Mouse (Mus musculus) brain, adult 2 months (tissue): ENCODE measurements at regions not wholly inside any gene's neighbourhood (a gene's known extent, or its start where the extent isn't known, plus 50 kb on each side); places are given as distances from the start of the nearest gene placed in this dataset.
A peak's percentile ranks its signal among the peaks of the same experiment; 100 is the strongest.
"Not testable (repeated sequence)": the region's sequence is repeated elsewhere in the genome, so short reads cannot be mapped to it uniquely, and the experiment has no call there.

ENCODE experiments used
- DNase-seq: peaks from one replicate; pipeline ENCODE4 v3.0.0; 2011; ENCODE audit warnings: low read depth, low spot score

DNA sequence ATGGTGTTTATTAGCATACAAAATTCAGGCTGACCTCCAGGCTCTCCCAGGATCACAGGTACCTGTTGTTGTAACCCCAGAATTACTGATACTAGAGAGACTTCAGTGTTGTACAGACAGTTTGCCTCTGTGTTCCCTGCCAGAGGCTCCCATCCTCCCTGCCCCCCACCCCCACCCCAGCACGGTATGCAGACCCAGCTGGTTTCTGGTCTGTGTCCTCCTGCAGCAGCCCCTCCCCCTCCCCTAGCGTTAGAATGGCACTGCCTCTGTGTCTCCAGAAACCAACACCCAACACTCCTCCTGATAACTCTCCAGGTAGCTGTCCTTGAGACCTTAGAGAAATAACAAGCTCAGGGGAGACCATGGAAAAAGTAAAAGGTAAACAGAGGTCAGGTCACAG lies 116.6 kb upstream of the Camk1g start:
- DNase-seq: not testable (repeated sequence)

DNA sequence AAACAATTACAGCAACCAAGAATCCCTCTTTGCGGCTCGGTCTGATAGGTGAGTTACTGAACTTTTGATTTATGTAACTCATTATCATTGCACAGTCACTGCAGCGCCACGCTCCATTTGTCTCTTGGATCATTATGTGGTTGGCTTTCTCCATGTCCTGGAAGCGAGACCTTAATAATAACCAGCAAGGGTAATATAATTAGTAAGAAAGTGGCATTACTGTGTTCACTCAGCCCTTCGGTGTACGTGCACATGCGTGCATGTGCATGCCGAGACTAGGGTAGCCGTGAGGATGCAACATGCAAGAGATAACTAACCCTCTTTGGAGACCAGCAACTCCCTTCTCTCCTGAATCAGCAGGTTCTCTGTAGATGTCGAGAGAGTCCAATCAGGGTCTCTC lies 114.9 kb upstream of the Camk1g start:
- DNase-seq: no peak

DNA sequence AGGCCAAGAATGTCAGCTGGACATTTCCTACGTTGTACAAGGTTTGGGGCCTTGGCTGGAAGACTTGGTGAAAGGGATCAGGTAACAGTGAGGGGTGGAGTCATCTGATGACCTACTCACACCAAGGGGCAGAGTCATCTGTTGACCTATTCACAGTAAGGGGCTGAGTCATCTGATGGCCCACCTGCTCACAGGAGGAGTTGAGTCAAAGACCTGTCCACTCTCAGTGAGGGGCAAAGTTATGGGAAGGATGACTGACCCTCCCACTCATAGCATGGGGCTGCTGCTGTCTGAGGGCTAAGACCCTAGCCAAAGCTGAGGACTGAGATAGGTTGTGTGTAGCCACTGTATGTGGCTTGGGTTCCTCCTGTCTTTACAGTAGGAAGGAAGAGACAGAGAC lies 107.2 kb upstream of the Camk1g start:
- no peak for DNase-seq

DNA sequence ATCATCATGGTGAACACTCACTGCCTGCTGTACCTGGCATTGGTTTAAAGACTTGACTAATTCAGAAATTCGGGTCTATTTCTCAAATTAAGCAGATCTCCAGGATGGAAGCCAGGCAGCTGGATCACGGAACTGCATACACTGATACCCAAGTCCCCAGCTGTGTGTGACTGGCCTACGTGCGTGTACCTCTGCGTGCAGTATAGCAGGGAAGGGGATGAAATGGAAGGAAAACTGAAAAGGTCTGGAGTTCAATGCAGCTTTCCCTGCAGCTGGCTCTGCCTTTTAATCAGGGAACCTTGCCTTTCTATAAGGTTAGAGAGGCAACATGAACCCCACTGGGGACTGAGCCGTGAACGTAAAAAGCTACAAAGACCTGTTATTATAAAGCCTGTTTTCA lies 106.7 kb upstream of the Camk1g start:
- no peak for DNase-seq

DNA sequence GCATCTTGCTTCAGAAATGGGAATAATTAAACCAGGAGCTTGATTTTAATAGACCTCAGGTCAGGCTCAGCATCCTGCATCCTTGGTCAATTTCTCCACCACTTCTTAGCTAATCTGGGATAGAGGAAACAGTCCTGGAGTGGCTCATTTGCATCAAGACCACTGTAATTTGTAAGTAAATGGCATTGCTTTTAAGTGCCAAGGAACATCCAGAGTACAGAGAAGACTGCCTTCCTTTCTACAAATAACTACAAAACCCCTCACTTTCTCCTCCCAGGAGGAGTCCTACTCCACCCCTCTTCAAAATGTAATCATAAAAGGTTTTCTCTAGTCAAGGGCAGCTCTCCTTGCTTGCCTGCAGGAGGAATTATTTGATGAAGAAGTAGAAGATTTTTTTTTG lies 96.2 kb upstream of the Camk1g start:
- no peak for DNase-seq

DNA sequence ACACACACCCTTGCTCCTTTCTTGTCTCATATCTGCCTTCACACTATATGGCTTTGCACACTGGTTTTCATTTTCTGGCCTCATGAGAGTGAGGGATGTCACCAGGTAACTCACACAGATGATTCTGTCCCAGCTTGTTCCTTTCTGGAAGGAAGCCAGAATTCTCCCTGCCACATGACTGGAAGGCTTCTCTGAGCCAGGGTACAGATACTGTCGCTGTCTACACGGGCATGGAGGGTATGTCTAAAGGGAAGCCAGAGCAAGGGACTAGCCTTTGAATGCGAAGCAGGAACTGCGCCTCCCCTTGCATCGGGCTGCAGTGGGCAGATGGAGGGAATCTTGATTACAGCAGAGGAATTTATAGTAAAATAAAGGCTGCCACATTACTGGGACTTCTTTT lies 89.6 kb upstream of the Camk1g start:
- DNase-seq: peak; percentile 37

DNA sequence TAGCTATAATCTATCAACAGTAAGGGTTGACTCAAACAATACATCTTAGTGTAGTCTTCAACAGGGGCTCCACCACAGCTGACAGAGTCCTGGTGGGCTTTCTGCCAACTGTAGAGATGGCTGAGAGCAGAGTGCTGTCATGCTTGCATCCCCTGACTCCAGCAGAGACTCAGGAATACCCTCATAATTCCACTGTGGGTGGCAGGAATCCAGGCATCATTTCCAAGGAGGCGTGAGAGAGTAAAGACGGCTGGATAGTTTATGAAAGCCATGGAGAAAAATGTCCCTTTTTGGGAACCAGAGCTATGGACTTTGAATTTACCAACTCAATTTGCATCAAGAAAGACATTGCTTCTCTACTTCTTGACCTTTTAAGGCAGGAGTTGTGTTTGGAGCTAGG lies 87.8 kb upstream of the Camk1g start:
- DNase-seq: no peak

DNA sequence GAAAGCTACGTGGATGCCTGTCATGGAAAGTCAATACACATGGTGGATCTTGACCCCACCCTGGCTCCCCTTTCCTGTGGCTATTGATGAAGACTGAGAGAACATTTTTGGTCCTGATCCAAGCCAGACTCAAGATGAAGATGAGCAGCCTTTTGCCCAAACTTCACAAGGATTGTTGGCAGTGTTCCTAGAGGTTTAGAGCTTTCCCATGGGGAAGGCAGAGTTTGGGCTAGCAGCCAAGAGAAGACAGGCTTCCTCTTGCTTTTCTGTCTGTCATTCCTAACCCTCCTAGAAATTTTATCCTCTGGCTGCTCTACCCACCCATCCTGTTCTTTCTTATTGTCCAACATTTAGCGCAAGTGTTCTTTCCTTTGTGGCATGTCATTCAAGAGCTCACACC lies 83.6 kb upstream of the Camk1g start:
- peak; percentile 67 for DNase-seq

DNA sequence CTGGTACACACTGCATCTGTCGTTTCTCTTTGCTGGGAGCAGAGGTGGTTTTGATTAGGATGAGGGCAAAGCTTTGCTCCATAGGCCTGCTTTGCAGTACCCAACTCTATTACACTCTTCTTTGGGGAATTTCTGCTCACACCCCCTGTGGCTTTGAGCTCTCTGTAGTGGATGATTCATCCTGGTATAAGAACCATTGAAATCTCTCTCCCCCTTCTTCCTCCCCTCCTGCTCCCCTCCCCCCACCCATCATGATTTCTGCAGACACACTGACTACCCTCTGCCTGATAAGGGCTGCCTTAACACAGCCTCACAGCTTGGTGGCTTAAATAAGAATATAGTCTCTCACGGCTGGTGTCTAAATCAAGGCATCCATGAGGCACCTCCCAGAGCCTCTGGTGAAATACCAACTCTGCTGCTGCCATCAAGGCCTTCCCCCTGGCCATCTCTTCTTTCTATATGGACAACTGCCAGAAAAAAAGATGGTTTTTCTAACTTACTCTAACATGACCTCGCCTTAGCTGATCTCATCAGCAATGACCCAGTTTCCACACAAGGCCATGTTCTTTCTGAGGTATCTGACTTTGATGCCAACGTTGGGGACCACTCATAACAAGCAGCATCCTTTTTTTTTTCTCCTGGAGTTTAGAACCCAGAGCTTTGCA lies 81.5 kb upstream of the Camk1g start:
- DNase-seq: peak; percentile 66

DNA sequence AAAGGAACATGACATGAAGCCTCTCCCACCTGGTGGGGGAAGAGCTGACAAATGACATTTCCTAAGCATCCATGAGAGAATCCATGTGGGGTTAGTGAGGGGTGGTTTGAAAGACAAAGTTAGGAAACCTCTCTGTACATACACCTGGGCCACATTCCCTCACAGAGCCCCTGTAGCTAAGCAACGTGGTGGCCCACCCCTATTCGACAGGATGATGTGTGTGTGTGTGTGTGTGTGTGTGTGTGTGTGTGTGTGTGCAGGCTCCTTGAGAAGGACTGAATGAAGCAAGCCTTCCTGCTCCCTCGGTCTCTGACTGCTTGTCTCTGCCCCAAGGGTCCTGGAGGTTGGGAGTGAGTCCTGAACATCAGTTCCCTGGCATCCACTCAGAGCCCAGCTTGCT lies 80.7 kb upstream of the Camk1g start:
- peak; percentile 31 for DNase-seq

DNA sequence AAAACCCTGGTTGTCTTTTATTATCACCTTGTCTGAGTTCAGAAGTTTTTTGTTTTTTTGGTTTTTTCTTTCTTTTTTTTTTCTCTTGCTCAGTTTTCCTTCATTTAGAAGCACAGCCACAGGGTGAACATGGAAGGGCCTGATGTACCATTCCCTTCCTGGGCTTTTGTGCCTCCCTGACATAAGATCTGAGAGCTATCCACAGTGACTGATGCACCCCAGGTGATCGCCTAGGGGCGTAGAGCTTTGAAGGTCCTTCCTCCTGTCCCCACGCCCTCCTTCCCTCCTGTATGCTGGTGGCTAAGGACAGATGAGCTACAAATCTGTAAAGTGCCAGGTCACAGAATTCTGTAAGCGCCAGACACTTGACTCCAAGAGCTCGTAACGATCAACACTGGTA lies 80.1 kb upstream of the Camk1g start:
- DNase-seq: no peak

DNA sequence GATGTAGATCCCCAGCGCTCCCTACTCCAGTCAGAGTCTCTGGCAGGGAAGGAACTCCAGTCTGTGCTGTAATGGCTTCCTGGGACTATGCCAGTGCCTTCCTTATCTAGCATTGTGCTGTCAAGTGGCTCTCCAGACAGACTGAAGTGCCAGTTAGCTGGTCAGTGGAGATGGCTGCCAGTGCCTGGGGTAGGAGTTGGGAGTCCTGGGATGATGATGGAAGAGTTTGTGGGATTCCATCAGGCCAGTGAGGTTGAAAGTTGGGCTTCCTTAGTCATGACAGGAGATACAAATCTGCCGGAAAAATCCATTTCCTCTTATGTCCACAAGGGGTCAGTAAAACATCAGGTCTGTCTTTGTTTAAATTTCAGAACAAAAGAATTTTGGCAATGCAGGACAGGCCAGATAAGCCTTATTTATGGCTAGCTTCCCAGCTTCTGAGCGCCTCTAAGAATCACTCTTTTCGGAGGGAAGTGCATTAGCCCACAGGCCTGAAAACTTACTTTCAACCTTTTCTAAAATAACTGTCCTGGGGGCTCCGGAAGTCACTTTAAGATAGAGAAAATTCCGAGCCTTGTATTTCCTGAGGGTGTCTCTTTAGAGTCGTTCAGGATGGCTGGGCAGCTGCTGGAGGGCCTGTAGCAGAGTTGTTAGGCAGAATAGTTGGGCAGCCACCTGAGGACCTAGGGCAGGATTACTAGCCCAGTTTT lies 79.5 kb upstream of the Camk1g start:
- peak; percentile 82 for DNase-seq

DNA sequence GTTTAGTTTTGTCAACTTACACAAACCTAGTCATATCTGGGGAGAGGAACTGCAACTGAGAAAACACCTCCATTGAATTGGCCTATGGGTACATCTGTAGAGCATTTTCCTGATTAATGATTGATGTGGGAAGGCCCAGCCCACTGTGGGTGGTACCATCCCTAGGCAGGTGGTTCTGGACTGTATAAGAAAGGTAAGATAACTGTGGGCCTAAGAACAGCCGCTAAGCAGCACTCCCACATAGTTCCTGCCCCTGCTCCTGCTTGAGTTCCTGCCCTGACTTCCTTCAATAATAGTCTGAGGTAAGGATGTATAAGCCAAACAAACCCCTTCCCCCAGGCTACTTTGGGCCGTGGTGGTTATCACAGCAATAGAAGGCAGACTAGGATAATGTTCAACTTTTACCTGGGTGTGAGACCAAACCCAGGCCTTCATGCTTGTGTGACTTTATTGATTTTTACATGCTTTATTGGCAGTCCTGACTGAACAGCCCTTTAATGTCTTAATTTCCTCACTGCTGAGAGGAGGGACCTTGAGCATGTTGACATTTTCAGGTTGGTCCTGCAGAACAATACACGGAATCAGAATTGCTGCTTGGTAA lies 78.8 kb upstream of the Camk1g start:
- DNase-seq: no peak

DNA sequence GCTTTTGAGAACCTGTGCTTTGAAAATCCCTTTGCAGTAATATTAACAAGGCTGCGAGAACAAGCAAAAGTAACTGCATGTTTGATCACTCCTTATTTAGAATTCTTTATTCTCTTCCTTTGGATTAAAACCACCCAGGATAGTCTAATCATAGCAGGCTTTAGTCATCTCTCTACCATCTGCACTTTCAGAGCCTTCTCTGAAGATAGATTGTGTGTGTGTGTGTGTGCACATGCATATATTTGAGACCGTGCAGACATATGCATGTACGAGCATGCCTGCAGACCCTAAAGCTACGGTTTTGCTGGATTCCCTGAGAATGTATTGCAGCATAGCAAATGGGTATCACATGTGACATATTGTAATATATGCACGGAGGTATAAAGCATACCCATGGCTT lies 77.5 kb upstream of the Camk1g start:
- peak; percentile 70 for DNase-seq

DNA sequence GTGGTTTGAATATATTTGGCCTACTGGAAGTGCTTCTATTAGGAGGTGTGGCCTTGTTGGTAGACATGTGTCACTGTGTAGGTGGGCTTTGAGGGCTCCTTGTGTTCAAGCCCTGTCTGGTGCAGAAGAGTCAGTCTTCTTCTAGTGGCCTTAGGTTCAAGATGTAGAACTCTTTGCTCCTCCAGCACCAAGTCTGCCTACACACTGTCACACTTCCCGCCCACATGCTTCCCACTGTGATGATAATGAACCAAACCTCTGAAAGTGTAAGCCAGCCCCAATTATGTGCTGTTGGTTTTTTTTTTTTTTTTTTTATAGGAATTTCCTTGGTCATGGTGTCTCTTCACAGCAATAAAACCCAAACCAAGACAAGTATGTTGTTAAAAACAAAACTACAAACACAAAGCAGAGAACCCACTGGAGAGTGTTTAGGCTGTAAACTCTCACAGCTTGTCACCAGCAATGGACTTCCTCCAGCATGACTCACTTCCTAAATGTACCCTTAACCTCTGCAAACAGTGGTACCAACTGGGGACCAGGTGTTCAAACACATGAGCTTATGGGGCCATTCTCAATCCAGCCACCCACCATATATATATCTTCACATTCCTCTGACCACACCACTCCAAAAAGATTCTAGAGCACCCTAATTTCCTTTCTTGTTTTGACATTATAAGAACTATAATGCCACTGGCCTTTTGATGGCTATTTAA lies 74.0 kb upstream of the Camk1g start:
- peak; percentile 61 for DNase-seq

DNA sequence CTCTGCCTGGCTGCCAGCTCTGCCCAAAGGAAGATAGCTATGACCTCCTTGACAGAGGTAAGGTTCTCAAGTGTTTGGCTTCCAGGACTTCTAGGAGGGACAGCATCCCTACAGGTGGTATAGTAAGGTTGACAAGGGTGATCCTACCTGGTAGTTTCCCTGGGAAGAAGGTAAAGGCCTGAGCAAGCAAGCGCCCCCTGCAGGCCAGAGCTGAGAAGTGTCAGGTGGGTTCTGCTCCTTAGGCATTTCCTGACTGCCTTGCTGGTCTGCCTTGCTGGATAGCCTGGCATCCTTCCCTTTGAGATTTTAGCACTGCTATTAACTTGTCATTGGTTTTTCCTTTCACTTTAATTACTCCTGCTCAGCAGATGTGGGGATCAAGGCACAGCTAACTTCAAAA lies 70.4 kb upstream of the Camk1g start:
- DNase-seq: peak; percentile 51

DNA sequence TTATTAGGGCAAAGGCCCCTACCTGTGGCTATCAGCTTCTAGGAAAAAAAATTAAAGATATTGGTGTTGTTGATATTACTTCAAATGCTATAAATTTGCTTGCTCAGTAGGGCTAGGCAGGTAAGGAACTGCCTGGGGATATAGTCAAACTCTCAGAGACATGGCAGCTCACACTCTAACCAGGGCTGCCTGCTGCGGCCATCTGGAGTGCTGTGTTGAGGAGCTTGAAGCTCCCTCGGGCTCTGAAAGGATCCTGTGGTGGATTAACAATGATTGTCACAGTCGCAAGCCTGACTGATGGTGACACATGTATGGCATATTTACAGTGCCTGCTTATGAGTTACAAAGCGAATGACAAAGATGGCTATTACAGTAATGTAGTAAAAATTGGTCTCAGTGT lies 64.2 kb upstream of the Camk1g start:
- no peak for DNase-seq

DNA sequence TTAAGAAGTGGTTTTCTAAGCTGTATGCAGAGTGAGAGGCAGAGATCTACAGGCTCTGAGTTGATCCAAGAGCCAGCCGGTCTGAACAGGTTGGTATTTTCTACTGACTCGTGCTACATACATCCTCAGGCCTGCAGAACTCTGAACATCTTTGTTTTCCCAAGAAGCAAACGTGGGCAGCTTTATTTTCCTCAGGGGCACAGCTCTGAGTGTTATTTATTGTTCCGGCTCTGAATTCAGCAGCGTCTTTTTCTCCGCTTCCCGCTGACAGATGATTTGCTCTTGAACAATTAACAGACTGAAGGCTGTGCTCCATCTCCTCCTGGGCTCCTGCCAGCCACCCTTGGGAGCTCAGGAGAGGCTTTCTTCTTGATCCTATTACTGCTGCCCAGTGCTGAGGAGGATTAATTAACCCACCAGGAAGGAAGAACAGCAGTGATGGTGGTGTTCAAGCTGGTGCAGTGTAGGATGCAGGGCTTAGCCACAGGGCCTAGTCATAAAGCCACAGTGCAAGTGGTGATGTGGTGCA lies 63.5 kb upstream of the Camk1g start:
- peak; percentile 65 for DNase-seq

DNA sequence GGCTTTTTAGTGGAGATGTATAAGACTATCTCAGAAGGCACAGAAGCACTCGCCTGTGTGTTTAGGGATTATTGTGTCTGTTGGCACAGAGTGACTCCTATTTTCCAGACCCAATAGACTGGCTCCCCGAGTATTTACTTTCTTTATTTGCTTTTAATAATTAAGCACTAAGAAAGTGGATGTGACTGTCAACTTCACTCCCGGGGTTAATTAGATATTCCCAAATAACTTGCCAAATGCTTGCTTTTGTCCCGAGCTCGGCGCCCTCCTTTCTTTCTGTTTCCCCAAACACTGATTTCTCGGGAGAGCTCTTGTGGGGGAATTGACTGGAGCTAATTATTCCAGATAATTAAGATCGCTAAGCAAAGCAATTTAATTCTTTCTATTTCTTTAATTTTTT lies 60.1 kb upstream of the Camk1g start:
- no peak for DNase-seq

DNA sequence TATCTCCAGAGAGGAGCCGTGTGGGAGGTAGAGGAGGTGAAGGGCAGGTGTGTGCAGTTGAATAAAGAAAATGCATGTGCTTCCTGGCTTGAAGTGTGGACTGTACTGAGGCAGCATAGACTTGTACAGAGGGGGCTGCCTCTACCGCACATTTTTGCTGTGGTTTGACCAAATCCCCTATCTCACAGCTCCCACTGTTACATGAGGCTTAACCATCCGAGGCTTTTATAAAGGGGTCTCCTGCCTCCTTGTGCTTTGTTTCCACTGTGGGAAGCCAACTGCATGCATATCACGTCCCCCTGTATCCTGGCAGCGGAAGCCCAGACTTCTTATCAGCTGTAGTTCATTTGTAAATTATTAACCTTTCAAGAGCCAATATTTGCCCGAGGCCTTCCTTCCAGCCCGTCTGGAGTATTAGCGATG lies 53.6 kb upstream of the Camk1g start:
- DNase-seq: no peak

DNA sequence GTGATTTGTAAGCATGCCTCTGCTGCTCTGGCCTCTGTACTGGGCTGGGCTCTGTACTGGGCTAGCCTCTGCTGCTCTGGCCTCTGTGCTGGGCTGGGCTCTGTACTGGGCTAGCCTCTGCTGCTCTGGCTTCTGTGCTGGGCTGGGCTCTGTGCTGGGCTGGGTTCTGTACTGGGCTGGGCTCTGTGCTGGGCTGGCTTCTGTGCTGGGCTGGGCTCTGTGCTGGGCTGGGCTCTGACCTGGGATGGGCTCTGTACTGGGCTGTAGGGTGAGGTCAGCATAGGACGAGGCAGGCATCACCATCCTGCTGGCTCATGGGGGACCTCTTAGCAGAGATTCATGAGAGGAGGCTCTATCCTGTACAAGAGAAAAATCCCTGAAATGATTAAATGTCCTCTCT lies 52.8 kb upstream of the Camk1g start:
- DNase-seq: no peak

DNA sequence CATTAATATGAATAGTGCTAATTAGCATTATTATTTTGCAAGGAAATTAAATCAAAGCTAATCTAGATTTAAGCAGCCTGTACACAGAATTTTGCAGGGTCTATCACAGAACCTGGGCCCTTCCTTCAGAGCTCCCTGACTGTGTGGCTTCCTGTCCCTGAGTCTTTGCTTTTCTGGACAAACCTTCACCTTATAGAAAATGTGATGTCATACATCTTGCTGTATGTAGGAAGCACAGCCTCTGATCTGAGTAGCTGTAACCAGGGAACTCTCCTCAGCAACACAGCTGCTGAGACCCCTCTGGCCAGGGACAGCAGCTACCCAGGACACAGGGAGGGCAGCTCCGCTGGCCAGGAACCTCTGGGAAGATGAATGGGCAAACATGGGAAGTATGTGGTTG lies 51.7 kb upstream of the Camk1g start:
- DNase-seq: no peak
